Mouse (Mus musculus): Measurements from ENCODE around the gene Vinac1.

DNA sequence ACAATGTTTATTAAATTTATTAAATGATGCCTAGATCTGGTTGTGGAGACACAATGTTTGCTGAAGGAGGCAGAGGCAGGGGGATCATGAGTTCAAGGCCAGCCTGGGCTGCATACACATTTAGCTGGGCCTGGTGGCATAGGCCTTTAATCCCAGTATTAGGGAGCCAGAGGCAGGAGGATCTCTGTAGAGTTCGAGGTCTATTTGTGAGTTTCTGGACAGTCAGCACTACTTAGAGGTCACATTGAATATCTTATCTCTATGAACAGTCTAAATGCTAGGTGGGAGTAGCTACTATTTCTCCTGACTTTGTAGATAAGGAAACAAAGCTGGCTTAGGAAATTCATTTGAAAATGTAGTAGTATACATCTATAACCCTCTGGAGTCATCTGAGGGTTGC, 39.5 kb upstream of the Vinac1 start:
- no peak for TF ChIP-seq CTCF (IDR thresholded peaks at IDR 0.05; ENCODE audit: borderline replicate concordance, extremely low read depth, insufficient read depth, insufficient read length)
- no peak for TF ChIP-seq POLR2A (IDR thresholded peaks at IDR 0.05; ENCODE audit: borderline replicate concordance, extremely low read depth, insufficient read depth, insufficient read length, poor library complexity, severe bottlenecking)

All from brain, embryonic 14.5 days (tissue).